Mouse (Mus musculus) embryonic fibroblast, embryonic 13.5 days (primary cell): ENCODE data around the gene Slc39a2.
"Not testable (repeated sequence)": the region's sequence is repeated elsewhere in the genome, so short reads cannot be mapped to it uniquely, and the experiment has no call there.

ENCODE experiments used
- CTCF ChIP-seq: IDR thresholded peaks from 2 replicates; pipeline ENCODE4 v1.5.1; 2011; ENCODE audit warnings: mild to moderate bottlenecking, control low read depth, low read length, moderate library complexity, borderline replicate concordance; ENCODE audit not compliant: insufficient read depth
- POLR2A ChIP-seq: IDR thresholded peaks from 2 replicates; pipeline ENCODE4 v1.6.1; 2011; ENCODE audit warnings: low read depth, mild to moderate bottlenecking, control low read depth, low read length, moderate library complexity

- TF ChIP-seq POLR2A, CTCF: not testable (repeated sequence)
Measured at GRCm38 (mm10) chr14:51855280-51855679, 37.4 kb upstream of the Slc39a2 start.
